15 mouse cellular contexts compared by ENCODE assay signal in the genomic region with DNA sequence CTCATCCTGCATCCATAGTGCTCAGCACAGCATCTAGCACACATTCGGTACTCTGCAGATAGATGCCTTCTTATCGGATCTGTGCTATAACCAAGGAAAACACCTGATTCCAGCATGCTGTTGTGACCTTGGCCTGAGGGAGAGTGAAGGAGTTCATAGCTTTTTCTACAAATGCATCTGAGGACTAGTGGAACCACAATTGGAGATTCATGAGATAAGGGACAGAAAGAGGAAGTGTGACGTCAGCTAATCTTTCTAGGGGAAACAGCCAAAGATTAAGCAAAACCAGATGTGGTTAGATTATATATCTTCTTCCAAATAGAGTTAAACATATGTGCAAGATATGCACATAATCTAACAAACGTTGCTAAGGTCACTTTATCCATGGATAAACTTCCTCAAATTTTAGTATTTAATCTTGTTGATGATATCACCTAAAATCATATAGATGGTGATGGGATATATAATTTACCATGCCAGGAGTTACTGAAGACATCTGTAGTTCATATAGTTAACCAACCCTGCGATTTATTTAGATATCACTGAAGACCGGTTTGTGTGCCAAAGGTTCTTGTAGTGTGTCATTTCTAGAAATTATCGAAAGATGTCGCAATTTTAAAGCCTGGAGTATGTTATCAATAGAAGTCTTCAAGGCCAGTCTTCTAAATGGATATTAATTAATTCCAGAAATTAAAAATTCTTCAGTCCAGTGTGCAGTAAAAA. TPM values are rescaled to one million over a fixed set of nuclear protein-coding genes. Genes with fewer than 3 reads are reported as not detected.
DNase-seq lines count a peak whose midpoint lies in the region; ATAC-seq lines count a peak whose summit lies in the region.
"Had no signal": no experiment of that assay in that cellular context is flagged by ENCODE, and none has a peak within 500 bp of the region (broad histone marks: within the 10 kb centered on the region; RNA-seq: fewer than 3 reads in every experiment).

No protein-coding gene starts in this region.

- peak; percentile 97 for ATAC-seq in CD4-positive, CD25-positive, alpha-beta regulatory T cell, adult 4 months
- peak; percentile 91 for ATAC-seq in common myeloid progenitor, adult 5-6 weeks (replicated peaks; ENCODE audit: low read depth, poor library complexity, severe bottlenecking)
- ATAC-seq in monocyte, adult 5-6 weeks (replicated peaks; ENCODE audit: insufficient number of reproducible peaks, low FRiP score, low TSS enrichment, poor library complexity, severe bottlenecking), result peak; percentile 66; the same call in 1 of the 2 replicates
- ATAC-seq: intestine, embryonic 16.5 days; midbrain, embryonic 13.5 days had no signal

- peak; percentile 64 for DNase-seq in heart, adult 11 months
- no peak for DNase-seq in heart, adult 8-10 months (ENCODE audit: low spot score)
- no peak for DNase-seq in MN1 (ENCODE audit: low spot score)
- DNase-seq in adrenal gland, postnatal 4 days (ENCODE audit: low spot score in 2 of 2), result no peak
- no peak for DNase-seq in gastrocnemius, postnatal 36 days
- DNase-seq: cerebellum, adult 9-10 months; kidney, postnatal 25 days; layer of hippocampus, postnatal 36 days; spleen, adult 18-20 months; thymus, postnatal 4 days had no signal

- intact Hi-C loops in gastrocnemius, postnatal 36 days (cut with DNase I), result no loop called here

RNA-seq across cellular contexts. Expression of gene Phldb2, which starts 11.1 kb away (rescaled TPM):
- 10 to 100 TPM; 11.3 to 12.6 (median 11.8) TPM for total RNA-seq in heart, adult 8-10 months (2022)
- under 1 TPM in 1 of 2 experiments, not detected in 1; 0.17 TPM for polyA plus RNA-seq in CD4-positive, CD25-positive, alpha-beta regulatory T cell, adult 4 months (2017; shearing (Covaris generic))
- 0.87 and 1.8 TPM in 2 replicates for total RNA-seq in common myeloid progenitor, adult 5-6 weeks (2017)
- 0.87 TPM in 1 of 3 replicates, not detected in the others for total RNA-seq in monocyte, adult 5-6 weeks (2017)
- total RNA-seq in adrenal gland, postnatal 4 days (2021), result 10 to 100 TPM; 77.3 to 90.7 TPM
- total RNA-seq in gastrocnemius, postnatal 36 days (2021), result 1 to 10 TPM; 6.1 to 8.1 TPM

Comparison
In these comparisons a context has a peak if more than half of its experiments do, and no peak if none do; other contexts are left out.
1. RNA of gene Phldb2, which starts 11.1 kb away (total RNA-seq): 77.3 to 90.7 TPM in adrenal gland, postnatal 4 days; 11.3 to 12.6 TPM in heart, adult 8-10 months, 6.1 to 8.1 TPM in gastrocnemius, postnatal 36 days, 0.87 to 1.8 TPM in common myeloid progenitor, adult 5-6 weeks and 0.87 TPM in monocyte, adult 5-6 weeks; every median in the first group is over 4 times any median in the second.
2. Peak in every context shown above with its lines, with median percentiles within 50 percentile points of each other: ATAC-seq.